Mouse (Mus musculus): ENCODE data around the gene 1110017D15Rik.

Gene 1110017D15Rik

DNA sequence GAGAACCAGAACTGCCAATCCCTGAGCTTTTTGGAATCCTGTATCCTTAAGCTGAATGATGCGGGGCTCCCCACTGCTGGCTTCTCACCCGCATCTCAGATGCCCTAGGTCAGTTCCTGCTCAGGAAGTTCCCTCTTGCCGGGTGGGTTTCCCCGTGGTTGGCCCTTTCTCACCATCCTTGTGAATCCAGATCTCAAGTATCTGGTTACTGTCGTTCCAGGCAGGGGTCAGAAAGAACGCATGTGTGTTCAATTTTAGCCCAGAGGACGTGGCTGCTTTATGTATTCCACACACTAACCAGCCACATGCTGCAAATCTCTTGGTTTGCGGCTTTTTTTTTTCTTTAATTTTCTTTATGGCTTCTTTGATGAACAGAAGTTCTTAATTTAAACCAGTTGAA is 3.4 kb downstream of the 1110017D15Rik start:
- no peak for DNase-seq (ENCODE audit: extremely low spot score, low spot score)

DNA sequence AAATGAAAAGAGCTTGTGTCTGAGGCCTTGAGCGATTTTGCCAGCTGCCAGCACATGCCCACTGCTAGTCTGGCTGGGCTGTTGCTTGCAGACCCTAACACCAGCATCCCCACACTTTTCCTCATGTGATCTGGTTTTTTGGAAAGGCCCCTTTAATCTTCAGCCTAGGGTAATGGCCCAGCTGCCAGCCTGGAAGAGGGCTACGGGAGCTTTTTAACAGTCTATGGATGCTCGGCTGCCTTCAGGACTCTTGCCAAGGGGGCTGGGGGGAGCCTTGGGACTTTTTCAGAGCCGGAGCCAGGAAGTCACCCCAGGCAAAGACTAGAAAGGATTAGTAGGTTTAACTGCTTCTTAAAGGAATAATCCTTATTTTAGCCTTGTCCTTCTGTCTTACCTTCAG is 3.8 kb downstream of the 1110017D15Rik start:
- no peak for DNase-seq (ENCODE audit: extremely low spot score, low spot score)

DNA sequence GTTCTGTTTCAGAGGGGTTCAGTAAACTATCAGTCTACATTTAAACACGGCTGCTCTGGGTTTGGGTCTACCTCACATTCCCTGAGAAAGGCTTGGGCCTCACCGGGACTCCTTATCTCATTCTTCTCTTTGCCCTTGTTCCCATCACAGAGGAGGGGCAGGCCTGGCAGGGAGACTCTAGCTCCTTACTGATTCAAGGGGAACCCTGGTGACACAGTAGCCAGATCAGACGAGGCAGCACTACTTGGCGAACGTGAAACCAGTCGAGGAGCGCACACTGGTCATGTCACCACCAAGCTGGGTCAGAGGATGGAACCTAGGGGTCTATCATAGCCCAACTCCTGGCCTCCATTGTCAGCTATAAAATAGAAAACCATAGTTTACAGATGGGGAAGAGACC is 9.1 kb downstream of the 1110017D15Rik start:
- no peak for DNase-seq (ENCODE audit: extremely low spot score, low spot score)

DNA sequence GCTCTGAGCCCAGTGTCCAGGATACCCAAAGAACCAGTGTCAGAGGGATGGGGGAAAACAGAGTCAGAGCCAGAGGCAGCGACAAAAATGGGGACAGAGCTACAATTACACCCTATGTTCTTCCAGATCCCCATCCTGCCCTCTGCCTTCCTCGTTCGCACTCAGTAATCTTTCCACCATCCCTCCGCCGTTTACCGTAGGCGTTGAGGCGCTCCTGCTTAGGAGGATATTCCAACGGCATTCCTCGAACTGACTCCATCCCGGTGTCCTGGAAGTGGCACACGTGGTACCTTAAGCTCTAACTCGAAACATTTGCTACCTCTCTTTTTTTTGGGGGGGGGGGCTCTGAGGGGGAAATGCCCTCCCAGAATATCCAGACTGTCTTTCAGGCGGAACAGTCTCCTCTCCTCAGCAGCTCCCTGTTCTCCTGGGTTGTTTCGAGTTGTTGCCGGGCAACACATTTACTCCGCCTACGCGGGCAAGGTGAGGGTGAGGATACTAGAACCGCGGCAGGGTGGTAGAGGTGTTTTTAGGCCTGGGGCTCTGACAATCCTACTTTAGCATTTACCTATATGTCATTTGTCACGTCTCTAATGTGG is 9.7 kb downstream of the 1110017D15Rik start:
- DNase-seq (ENCODE audit: extremely low spot score, low spot score) = no peak

DNA sequence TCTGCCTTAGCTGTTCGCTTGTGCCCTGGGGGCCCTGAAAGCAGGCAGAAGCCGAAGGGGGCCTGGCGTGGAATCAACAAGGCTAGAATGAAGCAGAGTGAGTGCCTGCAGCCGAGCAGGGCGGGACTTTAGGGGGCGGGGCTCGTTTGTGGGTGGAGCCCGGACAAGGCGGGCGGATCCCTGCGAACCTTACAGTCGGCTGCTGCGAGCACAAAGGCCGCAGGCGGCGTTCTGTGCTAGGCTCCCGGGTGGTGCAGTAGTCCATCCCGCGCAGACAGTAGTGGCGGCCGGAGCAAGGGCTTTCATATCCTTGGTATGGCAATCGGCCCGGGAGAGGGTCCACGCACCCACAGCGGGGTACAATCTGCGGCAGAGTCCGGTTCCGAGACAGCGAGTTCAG is 10.2 kb downstream of the 1110017D15Rik start:
- DNase-seq (ENCODE audit: extremely low spot score, low spot score) = peak; percentile 91

DNA sequence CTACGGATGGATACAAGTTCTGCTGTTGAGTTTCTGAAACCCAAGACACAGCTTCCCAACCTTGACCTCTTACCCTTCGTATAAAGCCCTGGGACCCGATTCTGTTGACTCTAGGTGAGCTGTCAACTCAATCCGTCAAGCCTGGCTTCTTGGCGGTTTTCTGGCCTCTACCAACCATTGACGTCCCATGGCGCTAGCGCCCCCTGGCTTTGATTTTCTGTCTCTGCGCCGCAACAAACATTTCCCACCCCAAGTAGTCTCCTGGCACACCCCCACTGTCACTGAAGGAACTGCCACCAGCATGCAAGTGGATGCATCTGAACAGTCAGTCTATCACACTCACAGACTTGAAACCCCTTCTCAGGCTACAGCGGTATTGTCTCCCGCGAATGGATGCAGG is 11.0 kb downstream of the 1110017D15Rik start:
- peak; percentile 48 for DNase-seq (ENCODE audit: extremely low spot score, low spot score)

DNA sequence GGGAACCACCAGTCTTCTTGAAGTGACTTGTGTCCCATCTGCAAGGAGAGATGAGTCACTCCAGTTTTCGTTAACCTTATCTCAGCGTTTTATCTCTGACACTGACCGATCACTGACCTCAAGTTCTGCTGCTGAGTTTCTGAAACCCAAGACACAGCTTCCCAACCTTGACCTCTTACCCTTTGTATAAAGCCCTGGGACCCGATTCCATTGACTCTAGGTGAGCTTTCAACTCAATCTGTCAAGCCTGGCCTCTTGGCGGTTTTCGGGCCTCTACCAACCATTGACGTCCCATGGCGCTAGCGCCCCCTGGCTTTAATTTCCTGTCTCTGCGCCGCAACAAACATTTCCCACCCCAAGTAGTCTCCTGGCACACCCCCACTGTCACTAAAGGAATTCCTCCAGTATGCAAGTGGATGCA is 12.0 kb downstream of the 1110017D15Rik start:
- DNase-seq (ENCODE audit: extremely low spot score, low spot score) = no peak

DNA sequence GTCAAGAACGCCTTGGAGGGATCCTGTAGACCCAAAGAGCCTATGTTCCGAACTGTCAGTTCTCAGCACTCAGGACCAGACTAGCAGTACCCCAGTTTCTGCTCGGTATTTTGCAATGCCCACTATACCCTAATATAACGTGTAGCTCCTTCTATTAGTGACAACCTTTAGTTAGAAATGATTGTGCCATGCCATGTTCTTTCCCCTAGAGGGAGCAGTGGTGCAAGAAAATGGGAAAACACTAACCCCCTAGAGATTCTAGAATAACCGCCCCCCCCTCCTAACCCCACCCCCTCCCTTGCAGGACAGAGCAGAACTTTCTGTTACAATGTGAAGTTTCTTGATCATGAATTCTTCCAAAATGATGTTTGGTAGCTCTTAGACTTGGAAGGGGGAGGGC is 12.8 kb downstream of the 1110017D15Rik start:
- no peak for DNase-seq (ENCODE audit: extremely low spot score, low spot score)

DNA sequence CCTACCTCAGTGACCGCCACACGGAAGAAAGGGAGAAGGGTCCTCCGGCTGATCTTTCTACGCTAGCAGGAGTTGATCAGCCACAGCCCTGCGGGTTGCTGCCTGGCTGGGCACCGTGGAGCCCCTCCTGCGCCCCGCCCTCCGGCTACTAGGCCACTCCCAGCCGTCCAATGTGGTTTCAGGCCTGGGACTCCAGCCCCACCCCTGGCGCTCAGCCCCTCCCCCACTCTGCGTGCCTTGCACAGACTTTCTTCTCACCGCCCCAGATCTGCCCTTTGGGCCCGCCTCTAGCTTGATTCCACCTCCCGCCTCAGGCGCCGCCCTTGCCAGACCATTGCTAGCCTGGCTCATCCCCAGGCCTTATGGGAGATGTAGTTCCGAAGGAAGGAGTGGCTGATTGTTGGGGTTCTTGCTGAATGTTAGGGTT is 14.1 kb downstream of the 1110017D15Rik start, which contains the start of gene AI464131:
TSS of gene AI464131 (minus strand) at position 91 of the 427 bp plus-strand sequence.
- peak; percentile 98 for DNase-seq (ENCODE audit: extremely low spot score, low spot score)

DNA sequence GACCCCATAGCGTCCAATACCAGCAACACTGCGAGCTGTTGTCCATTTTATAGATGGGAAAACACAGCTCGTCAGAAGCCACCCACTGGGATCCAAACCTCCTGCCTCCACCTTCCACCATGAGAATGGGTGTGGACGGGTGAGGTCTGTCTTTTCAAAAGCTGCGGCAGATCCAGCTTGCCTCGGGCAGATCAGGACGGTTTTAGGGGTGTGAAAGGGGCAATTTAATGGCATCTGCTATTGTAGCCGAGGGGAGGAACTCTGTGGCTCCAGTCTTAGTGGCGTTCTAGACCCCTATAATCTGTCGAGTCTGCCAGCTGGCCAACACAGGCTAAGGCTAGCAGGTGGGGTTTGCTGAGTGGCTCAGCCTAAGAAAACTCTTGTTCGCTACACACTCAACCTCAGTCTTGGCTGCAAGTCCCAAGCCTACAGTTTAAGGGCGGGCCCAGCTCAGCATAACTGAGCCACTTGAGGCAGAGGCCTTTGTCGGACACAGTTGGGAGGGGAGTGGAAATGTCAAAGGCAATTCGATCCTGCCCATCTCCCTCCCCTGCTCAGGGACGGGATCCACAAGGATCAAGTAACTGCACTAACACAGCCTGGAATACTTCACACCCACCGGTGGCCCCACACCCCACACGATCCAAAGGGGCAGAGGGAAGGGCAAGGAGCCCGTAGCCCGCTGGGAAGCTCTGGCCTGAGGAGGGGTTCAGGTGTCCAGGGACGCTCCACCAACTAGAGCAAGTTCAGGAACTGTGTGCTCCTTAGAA is 14.8 kb downstream of the 1110017D15Rik start:
- DNase-seq (ENCODE audit: extremely low spot score, low spot score) = no peak

DNA sequence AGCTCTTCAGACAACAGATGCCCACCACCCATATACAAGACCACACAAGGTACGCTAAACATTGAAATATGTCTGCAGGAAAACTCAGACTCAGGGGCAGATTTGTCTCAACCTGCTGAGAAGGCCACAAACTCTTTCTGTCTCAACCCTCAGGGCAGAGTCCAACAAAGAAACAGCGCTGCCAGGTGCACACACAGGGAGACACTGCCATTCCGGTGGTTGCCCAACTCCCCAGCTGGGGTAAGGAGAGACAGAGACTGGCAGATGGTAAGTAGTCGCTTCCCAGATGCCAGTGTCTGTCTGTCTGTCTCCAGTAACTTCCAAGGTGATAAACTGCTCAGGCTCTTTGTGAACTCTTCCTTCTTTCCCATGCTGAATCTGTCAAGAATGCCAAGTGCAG is 16.3 kb downstream of the 1110017D15Rik start:
- DNase-seq (ENCODE audit: extremely low spot score, low spot score) = no peak

DNA sequence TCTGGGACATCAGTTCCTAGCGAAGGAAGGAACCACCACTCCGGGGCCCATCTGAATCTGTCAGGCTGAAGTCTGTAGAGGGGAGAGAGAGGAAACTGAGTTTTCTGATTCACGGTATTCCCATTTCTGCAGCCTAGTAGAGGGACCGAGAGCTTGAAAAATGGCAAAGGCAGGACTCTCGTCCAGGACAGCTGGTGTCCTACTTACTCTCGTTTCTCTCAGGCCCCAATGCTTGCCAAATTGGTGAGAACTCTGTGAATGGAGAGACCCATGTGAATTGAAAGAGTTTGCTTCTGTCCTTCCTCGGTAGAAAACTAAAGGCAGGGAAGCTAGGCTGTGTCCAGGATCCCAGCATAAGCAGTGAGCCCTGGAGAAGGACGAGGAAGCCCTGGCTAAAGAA is 17.5 kb downstream of the 1110017D15Rik start:
- no peak for DNase-seq (ENCODE audit: extremely low spot score, low spot score)

DNA sequence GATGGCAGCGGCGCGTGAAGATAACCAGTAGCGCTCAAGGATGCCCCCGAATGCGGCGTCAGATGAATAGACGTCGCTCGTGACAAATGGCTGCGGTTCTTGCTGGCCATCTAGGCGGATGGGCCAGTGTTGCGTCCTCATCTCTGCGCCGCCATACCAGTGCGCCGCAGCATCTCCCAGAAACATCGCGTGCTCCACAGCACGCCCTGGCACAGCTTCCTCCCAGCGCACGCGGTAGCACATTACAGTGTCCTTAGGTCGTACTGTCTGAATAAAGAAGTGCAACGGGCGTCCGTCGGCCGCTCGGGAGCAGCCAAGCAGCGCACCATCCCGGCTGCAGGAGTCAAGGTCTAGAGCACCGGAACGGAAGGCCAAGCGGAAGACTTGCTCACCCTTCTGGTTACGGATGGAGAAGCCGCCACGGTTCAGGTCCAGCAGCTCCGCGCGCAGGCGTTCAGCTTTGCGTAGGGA is 18.2 kb downstream of the 1110017D15Rik start:
- peak; percentile 64 for DNase-seq (ENCODE audit: extremely low spot score, low spot score)

DNA sequence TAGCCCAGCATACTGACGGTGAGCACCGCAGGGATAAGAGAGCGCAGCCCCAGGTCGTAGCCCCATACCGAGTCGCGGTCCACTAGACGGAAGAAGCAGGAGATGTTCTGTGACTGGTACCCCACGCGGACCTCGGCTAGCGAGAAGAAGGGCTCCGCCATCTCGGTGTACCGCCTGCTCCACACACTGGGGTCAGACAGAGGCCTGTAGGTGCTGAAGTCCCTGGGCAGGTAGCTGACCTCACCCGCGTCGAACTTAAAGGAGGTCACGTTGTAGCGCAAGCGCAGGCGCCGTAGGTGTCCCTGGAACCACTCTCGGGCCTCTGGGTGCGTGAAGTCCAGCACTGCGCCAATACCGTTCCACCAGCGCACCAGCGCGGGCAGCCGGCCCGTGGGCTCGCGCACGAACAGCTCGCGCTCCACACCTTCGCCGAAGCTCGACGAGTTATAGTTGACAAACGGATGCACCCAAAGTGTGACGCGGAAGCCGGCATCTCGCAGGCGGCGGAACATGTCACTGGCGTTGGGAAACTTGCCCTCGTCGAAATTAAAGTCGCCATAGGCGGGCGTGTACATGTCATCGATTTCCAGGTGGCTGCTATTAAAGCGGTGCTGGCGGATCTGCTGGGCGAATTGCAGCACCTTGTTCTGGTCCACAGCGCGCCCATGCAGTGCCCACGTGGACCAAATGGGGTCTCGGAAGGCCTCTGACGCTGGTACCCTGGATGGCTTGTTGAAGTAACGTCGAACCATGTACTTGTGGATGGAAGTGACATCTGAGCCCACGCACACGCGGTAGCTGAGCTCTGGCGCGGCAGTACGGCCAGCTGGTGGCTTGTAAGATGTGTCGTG is 18.9 kb downstream of the 1110017D15Rik start:
- peak; percentile 39 for DNase-seq (ENCODE audit: extremely low spot score, low spot score)

DNA sequence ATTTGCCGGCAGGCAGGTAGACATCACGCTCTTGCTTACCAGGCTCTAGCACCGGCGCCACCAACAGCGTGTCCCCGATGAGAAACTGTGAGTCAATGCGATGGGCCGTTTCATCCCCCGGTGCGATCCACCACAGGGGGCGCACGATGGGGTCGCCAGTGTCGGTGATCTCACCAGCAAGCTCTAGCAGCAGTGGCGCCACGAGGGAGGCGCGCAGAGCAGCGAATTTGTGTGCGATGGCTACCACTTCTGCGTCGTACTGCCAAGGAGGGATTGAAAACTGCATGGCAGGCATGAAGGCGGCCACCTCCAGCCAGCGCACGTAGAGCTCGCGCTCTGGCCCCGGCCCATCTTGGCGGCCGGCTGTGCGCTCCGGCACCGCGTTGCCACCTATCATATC is 19.6 kb downstream of the 1110017D15Rik start:
- DNase-seq (ENCODE audit: extremely low spot score, low spot score) = peak; percentile 66

DNA sequence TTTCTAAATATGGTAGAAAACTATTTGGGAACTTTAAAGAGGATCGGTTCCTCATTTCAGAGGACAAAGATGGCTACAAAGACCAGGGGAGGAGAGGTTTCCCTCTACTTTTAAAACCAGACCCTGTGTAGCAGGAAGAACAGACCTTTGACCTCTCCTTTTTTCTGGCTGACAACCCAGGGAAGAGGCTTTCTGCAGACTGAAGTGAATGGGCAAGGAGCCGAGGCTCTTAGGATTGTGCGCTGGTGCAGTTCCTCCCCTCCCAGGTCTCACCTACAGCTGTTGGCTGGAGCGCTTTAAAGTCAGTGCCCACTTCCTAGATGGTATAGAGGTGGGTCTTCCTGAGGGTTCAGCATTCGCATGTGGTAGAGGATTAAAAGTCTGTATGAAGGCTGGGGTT is 20.1 kb downstream of the 1110017D15Rik start:
- no peak for DNase-seq (ENCODE audit: extremely low spot score, low spot score)

DNA sequence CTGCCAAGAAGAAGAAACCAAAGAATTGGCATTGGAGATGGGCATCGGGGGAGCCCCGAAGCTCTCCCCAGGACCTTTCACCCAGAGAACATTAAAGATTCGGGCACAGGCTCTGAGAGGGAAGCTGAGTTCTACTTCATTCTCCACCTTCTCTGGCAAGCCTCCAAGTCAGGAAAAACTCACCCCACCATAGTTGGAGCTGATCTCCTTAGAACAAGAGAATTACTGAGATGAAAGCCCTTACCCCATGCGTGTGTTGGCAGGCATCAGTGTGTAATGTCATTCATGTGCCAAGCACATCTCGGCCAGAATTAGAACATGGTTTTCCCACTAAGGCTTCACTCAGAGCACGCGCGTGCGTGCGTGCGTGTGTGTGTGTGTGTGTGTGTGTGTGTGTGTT is 21.3 kb downstream of the 1110017D15Rik start:
- DNase-seq (ENCODE audit: extremely low spot score, low spot score) = no peak

DNA sequence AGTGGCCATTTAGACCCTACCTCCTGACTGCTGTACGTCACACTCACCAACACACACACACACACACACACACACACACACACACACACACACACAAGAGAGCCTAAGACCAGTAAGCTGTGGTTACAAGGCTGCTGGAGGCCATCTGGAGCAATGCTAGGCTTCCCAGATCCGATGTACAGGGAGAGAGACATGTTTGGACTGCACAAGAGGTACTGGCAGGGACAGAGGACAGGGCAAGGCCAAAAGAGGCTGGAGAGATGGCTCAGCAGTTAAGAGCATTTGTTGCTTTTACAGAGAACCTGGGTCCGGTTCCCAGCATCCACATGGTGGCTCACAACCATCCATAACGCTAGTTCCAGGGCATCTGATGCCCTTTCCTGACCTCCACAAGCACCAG is 22.1 kb downstream of the 1110017D15Rik start:
- DNase-seq (ENCODE audit: extremely low spot score, low spot score) = no peak

DNA sequence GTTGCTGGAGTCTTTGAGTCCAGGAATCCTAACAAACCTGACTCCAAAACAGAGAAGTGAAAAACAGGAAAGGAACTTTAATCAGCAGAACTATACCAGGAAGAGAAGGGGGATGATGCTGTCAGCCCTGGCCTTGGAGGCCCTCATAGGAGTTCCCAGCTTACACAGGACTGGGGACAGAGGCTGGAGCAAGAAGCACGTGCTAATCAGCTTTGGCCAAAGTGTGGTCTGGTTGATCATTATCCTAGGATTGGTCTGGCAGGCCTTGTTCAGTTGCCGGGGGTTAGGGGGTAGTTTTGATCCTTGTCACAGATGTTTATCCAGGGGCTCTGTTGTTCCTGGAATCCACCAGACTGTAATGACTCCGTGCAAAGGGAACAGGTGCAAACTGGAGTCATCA is 22.8 kb downstream of the 1110017D15Rik start:
- no peak for DNase-seq (ENCODE audit: extremely low spot score, low spot score)

DNA sequence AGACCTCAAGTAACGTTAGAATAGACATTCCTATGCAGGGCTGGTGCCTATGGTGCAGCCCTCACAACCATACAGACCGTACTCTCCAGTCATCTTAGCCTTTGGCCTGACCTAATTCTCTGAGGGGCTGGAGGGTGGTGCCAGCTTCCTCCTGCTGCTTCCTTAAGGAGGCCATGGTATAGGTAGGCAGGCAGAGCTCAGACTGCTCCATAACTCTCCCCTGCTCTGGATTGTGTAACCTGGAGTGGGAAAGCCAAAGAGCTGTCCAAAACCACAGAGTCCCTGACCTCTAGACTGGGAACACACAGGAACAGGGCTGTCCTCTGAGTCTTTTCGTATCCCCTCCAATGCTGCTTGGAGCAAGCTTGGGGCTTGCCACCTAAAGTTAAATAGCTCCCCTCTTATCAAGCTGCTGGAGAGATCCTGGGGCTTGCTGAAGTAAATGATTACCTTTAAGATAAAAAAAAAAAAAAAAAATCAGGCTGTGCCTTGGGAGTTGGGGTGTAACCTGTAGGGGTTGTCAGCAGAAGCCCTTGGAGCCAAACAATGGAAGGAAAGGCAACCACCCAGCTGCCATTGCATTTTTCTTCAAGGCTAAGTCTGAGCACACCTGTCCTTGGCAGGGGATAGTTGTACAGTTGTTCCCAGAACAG is 23.5 kb downstream of the 1110017D15Rik start:
- DNase-seq (ENCODE audit: extremely low spot score, low spot score) = no peak

DNA sequence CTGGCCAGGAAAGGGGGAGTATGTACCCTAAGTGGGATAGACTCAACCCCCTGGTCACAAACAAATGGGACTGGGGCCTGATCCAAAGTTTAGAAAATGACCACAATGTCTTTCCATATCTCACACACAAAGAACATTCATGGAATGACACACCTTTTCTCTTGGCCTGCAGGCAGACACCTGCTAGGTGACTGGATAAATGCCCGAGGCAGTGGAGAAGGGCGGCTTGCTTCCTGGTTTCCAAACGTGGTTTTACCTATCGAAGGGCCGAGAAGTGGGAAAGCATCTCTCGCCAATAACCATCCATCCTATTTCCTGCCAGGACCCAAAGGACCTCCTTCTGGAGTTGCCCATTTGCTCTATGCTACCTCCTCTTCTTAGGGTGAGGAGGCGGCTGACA is 24.2 kb downstream of the 1110017D15Rik start:
- no peak for DNase-seq (ENCODE audit: extremely low spot score, low spot score)

Data from neural tube, embryonic 10.5 days (tissue).